Mouse (Mus musculus) cortical plate, adult 2 months (tissue): Measurements from ENCODE around the gene Mras.

Source experiments
- CTCF ChIP-seq: fragments of 200-500 bp; IDR thresholded peaks from 2 replicates; pipeline ENCODE4 v1.5.1; 2011; ENCODE audit warnings: mild to moderate bottlenecking, control low read depth, low read length; ENCODE audit not compliant: insufficient read depth; ENCODE audit errors: extremely low read depth
- POLR2A ChIP-seq: fragments of 200-500 bp; IDR thresholded peaks from 2 replicates; pipeline ENCODE4 v1.6.1; 2011; ENCODE audit warnings: mild to moderate bottlenecking, low read length, control low read depth; ENCODE audit not compliant: insufficient read depth; ENCODE audit errors: extremely low read depth

GRCm38 (mm10) chr9:99388078-99388477, 49.1 kb downstream of the Mras start:
- TF ChIP-seq CTCF (no peak), POLR2A (no peak)
